Mouse (Mus musculus) thymus, adult 2 months (tissue): ENCODE results near the gene Sap30l. TPM values are rescaled to one million over a fixed set of nuclear protein-coding genes. Genes with fewer than 3 reads are reported as not detected.

Source experiments
- DNase-seq: peaks from one replicate; pipeline ENCODE4 v3.0.0; 2021
- H3K27ac ChIP-seq: fragments of 200-500 bp; 2 replicates; pipeline ENCODE4 v1.5.1; 2012; ENCODE audit warnings: low read length, control low read depth; ENCODE audit not compliant: control insufficient read depth, insufficient read depth
- H3K27me3 ChIP-seq: fragments of 200-500 bp; 2 replicates; pipeline ENCODE4 v1.6.1; 2012; ENCODE audit warnings: mild to moderate bottlenecking, low read length, moderate library complexity, mixed read lengths; ENCODE audit not compliant: control insufficient read depth, insufficient read depth
- H3K36me3 ChIP-seq: fragments of 200-500 bp; 2 replicates; pipeline ENCODE4 v1.6.1; 2012; ENCODE audit warnings: mild to moderate bottlenecking, low read length, moderate library complexity; ENCODE audit not compliant: control insufficient read depth, insufficient read depth
- H3K4me1 ChIP-seq: fragments of 200-500 bp; replicated peaks from 2 replicates; pipeline ENCODE4 v1.6.1; 2012; ENCODE audit warnings: low read length; ENCODE audit not compliant: control insufficient read depth, insufficient read depth
- H3K4me3 ChIP-seq: fragments of 200-500 bp; 2 replicates; pipeline ENCODE4 v1.5.1; 2012; ENCODE audit warnings: mild to moderate bottlenecking, low read length, control low read depth, moderate library complexity; ENCODE audit not compliant: control insufficient read depth, insufficient read depth
- CTCF ChIP-seq: fragments of 200-500 bp; IDR thresholded peaks from 2 replicates; pipeline ENCODE4 v1.5.1; 2012; ENCODE audit warnings: mild to moderate bottlenecking, control low read depth, low read length, moderate library complexity, borderline replicate concordance; ENCODE audit not compliant: control insufficient read depth, poor library complexity, insufficient read depth; ENCODE audit errors: extremely low read depth
- POLR2A ChIP-seq: fragments of 200-500 bp; IDR thresholded peaks from 2 replicates; pipeline ENCODE4 v1.6.1; 2012; ENCODE audit warnings: mild to moderate bottlenecking, low read length, control low read depth, moderate library complexity; ENCODE audit not compliant: control insufficient read depth, poor library complexity, insufficient read depth; ENCODE audit errors: extremely low read depth
- WGBS: fragments of 180-500 bp; shearing (Covaris S2); methylation state at CpG from one replicate; pipeline ENCODE4 v1.1.7; 2018; 5-methylcytosine and 5-hydroxymethylcytosine counted together
- polyA plus RNA-seq: library from polyadenylated mRNA; depleted of rRNA; stranded (reverse); fragments of >200 nt; gene quantifications from 2 replicates; pipeline ENCODE4 v1.2.3, GENCODE M21; 2012

Gene Sap30l
- polyA plus RNA-seq, 1 experiment = 37.1 TPM

DNA sequence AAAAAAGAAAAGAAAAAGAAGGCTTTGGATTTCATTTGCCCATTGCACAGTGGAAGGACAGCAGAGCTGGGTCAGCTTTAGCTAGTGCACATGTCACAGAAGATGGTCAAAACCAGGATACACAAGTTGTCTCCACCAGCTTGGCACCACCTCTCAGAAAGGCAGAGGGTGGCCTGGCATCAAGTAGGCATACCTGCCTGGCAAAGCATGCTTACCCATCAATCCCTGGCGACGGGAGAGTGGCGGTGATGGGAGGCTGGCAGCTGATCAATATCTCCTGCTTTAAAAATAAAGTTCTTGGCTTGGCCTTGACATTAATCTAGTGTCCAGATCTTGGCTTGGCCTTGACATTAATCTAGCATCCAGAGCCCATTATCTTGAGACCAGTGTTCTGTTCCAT lies 24.9 kb upstream of the Sap30l start:
- WGBS = 90% methylated on average over 3 of the region's 3 CpGs
- H3K4me1 ChIP-seq = no peaks in the 10 kb centered on the region
- DNase-seq = no peak
- H3K36me3 ChIP-seq = peaks cover 15% of the 10 kb centered on the region
- no peak overlapping the region for H3K27ac ChIP-seq
- TF ChIP-seq POLR2A (no peak), CTCF (no peak)
- H3K27me3 ChIP-seq = no peaks in the 10 kb centered on the region
- no peak overlapping the region for H3K4me3 ChIP-seq

DNA sequence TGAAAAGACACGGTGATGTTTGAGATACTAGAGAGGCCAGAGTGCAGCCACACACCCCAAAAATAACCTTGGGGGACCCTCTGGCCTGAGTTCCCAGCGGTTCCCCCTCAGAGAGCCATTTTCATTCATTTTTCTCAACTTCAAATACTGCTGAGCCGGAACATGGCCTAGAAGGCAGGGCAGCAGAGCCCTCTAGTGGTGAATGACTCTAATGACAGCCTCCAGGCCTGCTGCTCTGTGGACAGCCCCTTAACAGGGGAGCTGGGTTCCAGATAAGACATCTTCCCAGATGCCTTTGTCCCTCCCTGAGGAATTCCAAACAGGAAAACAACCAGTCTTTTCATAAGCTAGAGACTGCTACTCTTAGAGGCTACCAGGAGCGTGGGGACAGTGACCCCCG lies 23.1 kb upstream of the Sap30l start:
- no peak overlapping the region for H3K4me3 ChIP-seq
- no peaks in the 10 kb centered on the region for H3K4me1 ChIP-seq
- no peaks in the 10 kb centered on the region for H3K27me3 ChIP-seq
- TF ChIP-seq CTCF = peak; percentile 80; the same call in 1 of the 2 replicates
- no peak for TF ChIP-seq POLR2A
- H3K27ac ChIP-seq = no peak overlapping the region
- WGBS = 44% methylated on average over 5 of the region's 5 CpGs
- DNase-seq = peak; percentile 51
- H3K36me3 ChIP-seq = peaks cover 6% of the 10 kb centered on the region; the same call in 1 of the 2 replicates

DNA sequence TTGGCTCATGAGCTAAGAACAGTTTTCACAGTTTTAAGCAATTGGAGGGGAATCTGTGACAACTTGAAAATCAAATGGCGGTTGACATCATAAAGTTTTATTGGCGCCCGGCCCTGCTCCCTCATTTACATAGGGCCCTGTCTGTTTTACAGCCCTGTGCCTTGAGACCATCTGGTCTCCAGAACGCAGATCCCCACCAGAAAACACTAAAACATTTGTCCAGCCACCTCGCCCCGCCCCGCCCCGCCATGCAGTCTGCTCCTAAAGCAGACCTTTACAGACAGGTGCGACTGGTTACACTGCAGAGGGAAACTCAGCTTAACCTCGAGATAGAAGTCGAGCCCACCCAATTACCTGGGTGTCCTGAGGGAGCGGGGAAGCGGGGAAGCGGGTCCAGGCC lies 21.6 kb upstream of the Sap30l start:
- H3K27me3 ChIP-seq = no peaks in the 10 kb centered on the region
- no peaks in the 10 kb centered on the region for H3K4me1 ChIP-seq
- peaks cover 11% of the 10 kb centered on the region; the same call in 1 of the 2 replicates for H3K36me3 ChIP-seq
- TF ChIP-seq CTCF = no peak
- TF ChIP-seq POLR2A = no peak
- no peak overlapping the region for H3K27ac ChIP-seq
- no peak for DNase-seq
- no peak overlapping the region for H3K4me3 ChIP-seq
- 95% methylated on average over 14 of the region's 14 CpGs for WGBS

DNA sequence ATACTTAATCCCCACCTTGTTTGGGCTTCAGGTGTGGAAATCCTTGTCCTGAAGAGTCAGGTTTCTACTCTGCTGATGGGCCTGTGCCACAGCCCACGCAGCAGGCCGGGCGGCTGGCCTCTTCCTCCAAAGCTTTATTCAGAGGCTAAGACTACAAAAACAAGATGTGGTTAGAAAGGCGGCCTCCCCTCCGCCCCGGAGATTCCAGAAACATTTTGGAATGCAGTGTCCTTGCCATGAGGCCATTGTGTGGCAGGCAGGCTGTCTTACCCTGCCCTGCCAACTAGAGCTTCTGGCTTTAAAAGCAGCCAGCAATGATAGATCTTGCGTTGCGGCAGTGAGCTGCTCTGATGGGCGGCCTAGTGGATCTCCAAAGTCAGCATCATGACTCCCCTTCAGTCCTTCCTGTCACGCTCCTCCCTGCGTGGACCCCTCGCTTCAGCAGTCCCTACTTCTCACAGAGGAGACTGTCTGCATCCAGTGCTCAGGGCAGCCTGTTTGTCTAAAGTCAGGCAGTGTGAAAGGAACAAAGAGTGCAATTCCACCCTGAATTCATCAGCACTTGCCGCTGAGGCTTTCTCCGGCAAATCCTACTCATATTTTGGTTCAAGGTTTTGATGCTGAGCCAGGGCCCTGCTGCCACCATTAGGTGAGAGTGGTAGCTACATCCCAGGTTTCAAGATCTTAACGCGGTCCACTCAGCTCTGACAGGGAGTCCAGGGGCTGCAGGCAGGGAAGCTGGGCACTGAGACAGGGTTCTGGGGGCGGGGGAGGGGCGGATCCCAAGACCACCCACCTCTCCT lies 14.6 kb upstream of the Sap30l start:
- no peak for DNase-seq

DNA sequence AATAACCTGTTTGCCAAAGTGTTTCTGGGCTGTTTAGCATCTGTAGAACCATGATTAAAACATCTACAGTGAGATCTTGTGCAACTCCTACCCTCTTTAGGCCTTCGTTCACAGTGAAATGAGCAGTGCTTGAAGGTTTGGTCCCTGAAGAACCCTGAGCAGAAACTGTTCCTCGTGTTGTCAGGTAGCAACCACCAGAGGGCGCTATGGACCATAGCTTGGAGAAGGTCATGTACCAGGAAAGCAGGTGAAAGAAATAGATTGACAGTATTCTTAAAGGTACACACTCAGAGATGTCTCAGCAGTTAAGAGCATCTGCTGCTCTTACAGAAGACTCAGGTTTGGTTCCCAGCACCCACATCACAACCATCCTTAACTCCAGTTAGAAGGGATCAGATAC lies 13.5 kb upstream of the Sap30l start:
- Histone ChIP-seq H3K36me3 (peaks cover 5% of the 10 kb centered on the region), H3K27ac (no peak overlapping the region), H3K27me3 (no peaks in the 10 kb centered on the region), H3K4me1 (0 out of 2 replicates have a peak, but pooled peaks cover 2% of the 10 kb centered on the region), H3K4me3 (no peak overlapping the region)
- 27% methylated on average over 3 of the region's 3 CpGs for WGBS
- peak; percentile 74 for DNase-seq
- no peak for TF ChIP-seq CTCF
- no peak for TF ChIP-seq POLR2A

More for the DNA sequence above, 14.6 kb upstream of the Sap30l start:
- TF ChIP-seq POLR2A (no peak), CTCF (no peak)
- Histone ChIP-seq H3K36me3 (peaks cover 5% of the 10 kb centered on the region), H3K4me3 (no peak overlapping the region), H3K4me1 (0 out of 2 replicates have a peak, but pooled peaks cover 2% of the 10 kb centered on the region), H3K27ac (no peak overlapping the region), H3K27me3 (no peaks in the 10 kb centered on the region)
- 90% methylated on average over 18 of the region's 18 CpGs for WGBS

DNA sequence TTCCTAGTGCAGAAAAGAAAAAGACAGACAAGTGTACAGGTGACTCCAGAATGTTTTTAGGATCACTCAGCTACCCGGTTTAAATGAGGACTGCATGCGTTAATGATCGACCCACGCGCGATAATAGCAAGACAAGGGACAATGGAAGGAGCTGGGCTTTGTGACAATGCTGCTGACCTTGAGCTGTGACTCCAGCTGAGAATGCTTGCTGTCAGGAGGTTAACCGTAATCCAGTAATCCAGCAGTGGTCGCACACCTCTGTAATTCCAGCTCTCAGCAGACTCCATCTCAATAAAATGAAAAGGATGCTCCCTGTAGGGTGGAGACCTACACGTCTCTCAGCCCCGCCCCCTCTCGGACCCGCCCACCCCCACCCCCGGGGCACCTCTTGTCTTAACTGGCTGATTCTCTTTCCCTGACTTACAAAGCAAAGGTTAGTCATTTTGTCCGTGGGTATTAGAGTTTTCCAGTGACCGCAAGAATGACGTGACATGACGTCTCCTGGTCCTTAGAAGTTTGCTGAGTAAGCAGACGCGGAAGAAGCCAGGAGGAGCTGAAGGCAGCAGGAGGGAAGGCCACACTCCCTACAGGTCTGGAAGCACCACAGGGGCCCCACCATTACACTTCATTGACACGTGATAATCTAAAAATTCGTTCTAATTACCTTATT lies 10.4 kb upstream of the Sap30l start:
- Histone ChIP-seq H3K4me1 (0 out of 2 replicates have a peak, but pooled peaks cover 4% of the 10 kb centered on the region), H3K27ac (no peak overlapping the region), H3K4me3 (no peak overlapping the region), H3K27me3 (no peaks in the 10 kb centered on the region), H3K36me3 (no peaks in the 10 kb centered on the region)
- WGBS = 40% methylated on average over 21 of the region's 21 CpGs
- no peak for DNase-seq
- TF ChIP-seq CTCF (no peak), POLR2A (no peak)
